Mouse (Mus musculus): ENCODE results near the gene Vps54. TPM values are rescaled to one million over a fixed set of nuclear protein-coding genes. Genes with fewer than 3 reads are reported as not detected.

Vps54 gene
- total and polyA plus RNA-seq, 3 experiments: 13.2 to 16.1 TPM; not detected in 1

DNA sequence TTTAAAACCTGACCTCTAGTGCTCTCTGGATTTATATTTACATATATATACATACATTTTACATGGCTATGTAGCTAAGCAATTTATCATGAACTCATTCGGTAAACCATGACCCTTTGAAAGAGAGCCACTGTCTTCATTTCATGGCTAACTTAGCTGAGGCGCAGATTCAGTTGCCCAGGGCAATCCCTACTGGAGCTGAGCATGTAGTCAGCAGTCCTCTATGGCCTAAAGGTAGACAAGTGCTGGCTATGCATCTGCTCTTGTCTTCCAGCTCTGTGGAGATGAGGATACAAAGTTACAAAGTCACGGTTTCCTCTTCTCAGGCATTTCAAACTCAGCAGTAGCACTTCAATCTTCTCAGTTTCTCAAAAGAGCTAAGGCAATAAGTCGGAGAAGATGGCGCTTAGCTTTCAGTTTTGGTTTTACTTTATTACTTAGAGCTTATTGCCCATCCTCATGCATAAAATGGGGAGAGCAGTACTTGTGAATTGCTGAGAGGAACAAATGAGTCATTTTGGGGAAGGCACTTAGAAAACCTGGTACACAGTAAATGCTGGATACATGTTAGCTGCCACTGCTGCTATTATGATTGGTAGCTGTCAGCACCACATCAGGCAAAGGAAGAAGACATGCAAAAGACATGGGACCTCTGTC is 93.7 kb downstream of the Vps54 start (continued):
- TF ChIP-seq USF1 (IDR thresholded peaks at IDR 0.05; ENCODE audit: low read depth, low read length) (no peak), RCOR1 (IDR thresholded peaks at IDR 0.05; ENCODE audit: low read depth, low read length) (no peak), SMC3 (IDR thresholded peaks at IDR 0.05; ENCODE audit: low read depth, low read length) (no peak)

- no peaks in the 10 kb centered on the region for H3K79me2 ChIP-seq (ENCODE audit: control insufficient read depth, insufficient read depth, low read length, poor library complexity)
- no peaks in the 10 kb centered on the region for H3K9me3 ChIP-seq (replicated peaks; ENCODE audit: insufficient read depth, low read length)
- TF ChIP-seq ZNF384 (IDR thresholded peaks at IDR 0.05; ENCODE audit: low read depth, low read length) (no peak), NELFE (IDR thresholded peaks at IDR 0.05; ENCODE audit: low read depth, low read length) (no peak), CTCF (IDR thresholded peaks at IDR 0.05 in 2 of 3, conservative IDR thresholded peaks at IDR 0.05 in 1 of 3; ENCODE audit: control insufficient read depth in 1 of 3, insufficient read depth in 1 of 3, low read depth in 2 of 3, low read length in 3 of 3, poor library complexity in 1 of 3, severe bottlenecking in 1 of 3) (no peak), USF2 (IDR thresholded peaks at IDR 0.05; ENCODE audit: borderline replicate concordance in 1 of 2, insufficient read depth in 1 of 2, low read depth in 1 of 2, low read length in 2 of 2) (no peak), KAT2A (conservative IDR thresholded peaks at IDR 0.05; ENCODE audit: low read depth, low read length) (no peak), NRF1 (IDR thresholded peaks at IDR 0.05; ENCODE audit: insufficient read depth, low read depth, low read length, poor library complexity, severe bottlenecking) (no peak), MAX (IDR thresholded peaks at IDR 0.05; ENCODE audit: low read length) (no peak), MEF2A (IDR thresholded peaks at IDR 0.05; ENCODE audit: extremely low read depth, insufficient replicate concordance, low read depth, low read length, poor library complexity, severe bottlenecking) (no peak), GABPA (IDR thresholded peaks at IDR 0.05; ENCODE audit: low read depth, low read length) (no peak), POLR2A (IDR thresholded peaks at IDR 0.05; ENCODE audit: control insufficient read depth in 1 of 2, insufficient read depth in 1 of 2, low read depth in 1 of 2, low read length in 2 of 2, poor library complexity in 1 of 2) (no peak), ETS1 (IDR thresholded peaks at IDR 0.05; ENCODE audit: low read depth, low read length) (no peak), POLR2AphosphoS2 (IDR thresholded peaks at IDR 0.05; ENCODE audit: low read length) (no peak), TBP (IDR thresholded peaks at IDR 0.05; ENCODE audit: low read depth, low read length) (no peak), MAFK (IDR thresholded peaks at IDR 0.05; ENCODE audit: borderline replicate concordance, low read depth, low read length) (no peak), MXI1 (IDR thresholded peaks at IDR 0.05; ENCODE audit: low read depth, low read length) (no peak), CHD1 (IDR thresholded peaks at IDR 0.05; ENCODE audit: low read depth, low read length) (no peak), BHLHE40 (IDR thresholded peaks at IDR 0.05; ENCODE audit: borderline replicate concordance, low read depth, low read length) (no peak), ELF1 (IDR thresholded peaks at IDR 0.05; ENCODE audit: low read depth, low read length) (no peak)
- H3K9ac ChIP-seq (ENCODE audit: control insufficient read depth, low read depth, low read length, poor library complexity, severe bottlenecking): no peak overlapping the region
- no peaks in the 10 kb centered on the region for H3K27me3 ChIP-seq (ENCODE audit: control insufficient read depth in 1 of 2, insufficient read depth in 2 of 2, low read length in 2 of 2)
- H3K36me3 ChIP-seq (ENCODE audit: control insufficient read depth in 1 of 2, insufficient read depth in 2 of 2, low read length in 2 of 2): peaks cover 0 to under 1% of the 10 kb centered on the region in 2 experiments; a peak in 2 of 4 replicates
- DNase-seq (ENCODE audit: low read depth, low spot score): no peak
- H3K4me1 ChIP-seq (ENCODE audit: control insufficient read depth in 1 of 2, insufficient read depth in 2 of 2, low read length in 2 of 2): no peaks in the 10 kb centered on the region
- no peak overlapping the region for H3K4me3 ChIP-seq (ENCODE audit: control insufficient read depth in 1 of 2, insufficient read depth in 1 of 2, low read depth in 2 of 2, low read length in 2 of 2)
- no peak overlapping the region for H3K27ac ChIP-seq (ENCODE audit: control insufficient read depth, low read depth, low read length)
Measured at GRCm38 (mm10) chr11:21337855-21338254, 98.8 kb downstream of the Vps54 start.

Measured in MEL (cell line).